Mouse (Mus musculus): Measurements from ENCODE around the gene Wdsub1. TPM values are rescaled to one million over a fixed set of nuclear protein-coding genes. Genes with fewer than 3 reads are reported as not detected.

Wdsub1 gene
- polyA plus RNA-seq, 1 experiment = 31.1 TPM

GRCm38 (mm10) chr2:59898105-59898504 is 15.7 kb upstream of the Wdsub1 start:
- Histone ChIP-seq H3ac (ENCODE audit: control insufficient read depth, insufficient read length) (no peak overlapping the region), H3K27me3 (ENCODE audit: control insufficient read depth, insufficient read depth, insufficient read length) (no peaks in the 10 kb centered on the region), H3K4me2 (ENCODE audit: low read depth) (no peak overlapping the region), H3K4me3 (no peak overlapping the region), H3K79me2 (ENCODE audit: control insufficient read depth, insufficient read depth) (no peaks in the 10 kb centered on the region), H3K36me3 (ENCODE audit: control insufficient read depth, insufficient read depth) (peaks cover 22% of the 10 kb centered on the region)
- no peak for TF ChIP-seq MAX (IDR thresholded peaks at IDR 0.05; ENCODE audit: low read depth)
- no peak for TF ChIP-seq POLR2AphosphoS2 (IDR thresholded peaks at IDR 0.05; ENCODE audit: insufficient read length, low read depth)
- TF ChIP-seq TCF3 (IDR thresholded peaks at IDR 0.05; ENCODE audit: insufficient read length, low read depth) = no peak
- no peak for TF ChIP-seq USF1 (IDR thresholded peaks at IDR 0.05; ENCODE audit: low read depth)

DNA sequence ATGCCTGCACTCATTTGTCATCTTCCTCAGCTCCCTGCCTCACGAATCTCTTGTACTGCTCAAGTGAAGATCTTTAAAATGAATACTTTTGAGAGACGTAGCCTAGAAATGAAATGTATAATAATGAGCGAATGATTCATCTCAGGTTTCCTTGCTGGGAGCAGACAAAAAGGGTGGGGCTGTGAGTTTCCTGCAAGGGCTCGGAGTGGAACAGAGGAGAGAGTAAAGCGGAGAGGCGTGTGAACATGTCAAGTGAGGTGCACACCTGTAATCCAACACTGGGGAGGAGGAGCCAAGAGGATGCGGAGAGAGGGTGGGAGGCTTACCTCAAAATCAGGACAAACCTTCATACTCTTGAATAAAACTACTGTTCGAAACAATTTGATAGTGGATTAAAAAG is 14.4 kb upstream of the Wdsub1 start:
- no peak overlapping the region for H3K4me3 ChIP-seq
- H3K4me2 ChIP-seq (ENCODE audit: low read depth) = no peak overlapping the region
- no peaks in the 10 kb centered on the region for H3K79me2 ChIP-seq (ENCODE audit: control insufficient read depth, insufficient read depth)
- H3ac ChIP-seq (ENCODE audit: control insufficient read depth, insufficient read length) = no peak overlapping the region
- H3K36me3 ChIP-seq (ENCODE audit: control insufficient read depth, insufficient read depth) = peaks cover 16% of the 10 kb centered on the region
- no peak for TF ChIP-seq SRF (IDR thresholded peaks at IDR 0.05; ENCODE audit: control insufficient read depth, insufficient read length, low read depth)
- no peak for TF ChIP-seq POLR2AphosphoS2 (IDR thresholded peaks at IDR 0.05; ENCODE audit: insufficient read length, low read depth)
- TF ChIP-seq USF1 (IDR thresholded peaks at IDR 0.05; ENCODE audit: low read depth) = no peak
- TF ChIP-seq TCF12 (IDR thresholded peaks at IDR 0.05; ENCODE audit: insufficient read depth, poor library complexity, severe bottlenecking) = no peak
- no peak for TF ChIP-seq CEBPB (IDR thresholded peaks at IDR 0.05; ENCODE audit: insufficient read depth, poor library complexity, severe bottlenecking)
- TF ChIP-seq REST (IDR thresholded peaks at IDR 0.05; ENCODE audit: insufficient read depth, insufficient read length) = no peak
- no peak for TF ChIP-seq MYOD1 (IDR thresholded peaks at IDR 0.05; ENCODE audit: control insufficient read depth in 1 of 3, insufficient read length in 2 of 3, low read depth in 2 of 3)
- TF ChIP-seq POLR2A (IDR thresholded peaks at IDR 0.05; ENCODE audit: insufficient read length, low read depth) = no peak
- TF ChIP-seq TCF3 (IDR thresholded peaks at IDR 0.05; ENCODE audit: insufficient read length, low read depth) = no peak
- no peak for TF ChIP-seq E2F4 (IDR thresholded peaks at IDR 0.05; ENCODE audit: insufficient read depth)
- H3K27me3 ChIP-seq (ENCODE audit: control insufficient read depth, insufficient read depth, insufficient read length) = no peaks in the 10 kb centered on the region

- Histone ChIP-seq H3ac (ENCODE audit: control insufficient read depth, insufficient read length) (no peak overlapping the region), H3K79me2 (ENCODE audit: control insufficient read depth, insufficient read depth) (no peaks in the 10 kb centered on the region), H3K4me2 (ENCODE audit: low read depth) (no peak overlapping the region), H3K4me3 (no peak overlapping the region), H3K36me3 (ENCODE audit: control insufficient read depth, insufficient read depth) (peaks cover 12% of the 10 kb centered on the region), H3K27me3 (ENCODE audit: control insufficient read depth, insufficient read depth, insufficient read length) (no peaks in the 10 kb centered on the region)
- TF ChIP-seq MAX (IDR thresholded peaks at IDR 0.05; ENCODE audit: low read depth) (no peak), E2F4 (IDR thresholded peaks at IDR 0.05; ENCODE audit: insufficient read depth) (no peak), MYOG (IDR thresholded peaks at IDR 0.05; ENCODE audit: control insufficient read depth in 1 of 3, insufficient read depth in 1 of 3, insufficient read length in 2 of 3, low read depth in 2 of 3) (no peak), POLR2A (IDR thresholded peaks at IDR 0.05; ENCODE audit: insufficient read length, low read depth) (no peak), USF1 (IDR thresholded peaks at IDR 0.05; ENCODE audit: low read depth) (no peak), MYOD1 (IDR thresholded peaks at IDR 0.05; ENCODE audit: control insufficient read depth in 1 of 3, insufficient read length in 2 of 3, low read depth in 2 of 3) (no peak)
Observed at GRCm38 (mm10) chr2:59896400-59896799, 14.0 kb upstream of the Wdsub1 start.

DNA sequence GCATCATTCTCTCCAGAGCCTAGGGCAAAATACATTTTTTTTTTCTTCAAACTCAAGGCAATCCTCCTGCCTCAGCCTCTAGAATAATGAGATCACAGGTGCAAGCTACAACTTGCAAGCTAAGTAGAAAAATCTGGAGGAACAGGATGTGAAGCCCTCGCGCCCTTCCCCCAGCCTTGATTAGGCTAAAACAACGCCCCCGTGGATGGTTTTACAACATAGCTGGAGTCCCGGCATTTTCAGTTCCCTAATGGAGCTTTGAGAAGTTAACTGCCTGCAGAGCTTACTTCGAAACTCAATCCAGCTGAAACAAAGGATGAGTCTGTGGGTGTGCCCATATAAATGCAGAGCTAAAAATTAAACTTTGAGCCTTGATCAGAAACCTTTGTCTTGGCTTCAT is 7.3 kb upstream of the Wdsub1 start:
- TF ChIP-seq E2F4 (IDR thresholded peaks at IDR 0.05; ENCODE audit: insufficient read depth) = no peak
- no peak for TF ChIP-seq MYOD1 (IDR thresholded peaks at IDR 0.05; ENCODE audit: control insufficient read depth in 1 of 3, insufficient read length in 2 of 3, low read depth in 2 of 3)
- no peak for TF ChIP-seq MYOG (IDR thresholded peaks at IDR 0.05; ENCODE audit: control insufficient read depth in 1 of 3, insufficient read depth in 1 of 3, insufficient read length in 2 of 3, low read depth in 2 of 3)
- no peak for TF ChIP-seq CEBPB (IDR thresholded peaks at IDR 0.05; ENCODE audit: insufficient read depth, poor library complexity, severe bottlenecking)
- no peak for TF ChIP-seq REST (IDR thresholded peaks at IDR 0.05; ENCODE audit: insufficient read depth, insufficient read length)
- no peak for TF ChIP-seq TCF12 (IDR thresholded peaks at IDR 0.05; ENCODE audit: insufficient read depth, poor library complexity, severe bottlenecking)
- TF ChIP-seq MAX (IDR thresholded peaks at IDR 0.05; ENCODE audit: low read depth) = no peak
- no peak for TF ChIP-seq TCF3 (IDR thresholded peaks at IDR 0.05; ENCODE audit: insufficient read length, low read depth)
- no peak for TF ChIP-seq USF1 (IDR thresholded peaks at IDR 0.05; ENCODE audit: low read depth)
- no peak for TF ChIP-seq POLR2A (IDR thresholded peaks at IDR 0.05; ENCODE audit: insufficient read length, low read depth)
- TF ChIP-seq POLR2AphosphoS2 (IDR thresholded peaks at IDR 0.05; ENCODE audit: insufficient read length, low read depth) = no peak
- no peak for TF ChIP-seq SRF (IDR thresholded peaks at IDR 0.05; ENCODE audit: control insufficient read depth, insufficient read length, low read depth)
- H3K4me2 ChIP-seq (ENCODE audit: low read depth) = no peak overlapping the region

DNA sequence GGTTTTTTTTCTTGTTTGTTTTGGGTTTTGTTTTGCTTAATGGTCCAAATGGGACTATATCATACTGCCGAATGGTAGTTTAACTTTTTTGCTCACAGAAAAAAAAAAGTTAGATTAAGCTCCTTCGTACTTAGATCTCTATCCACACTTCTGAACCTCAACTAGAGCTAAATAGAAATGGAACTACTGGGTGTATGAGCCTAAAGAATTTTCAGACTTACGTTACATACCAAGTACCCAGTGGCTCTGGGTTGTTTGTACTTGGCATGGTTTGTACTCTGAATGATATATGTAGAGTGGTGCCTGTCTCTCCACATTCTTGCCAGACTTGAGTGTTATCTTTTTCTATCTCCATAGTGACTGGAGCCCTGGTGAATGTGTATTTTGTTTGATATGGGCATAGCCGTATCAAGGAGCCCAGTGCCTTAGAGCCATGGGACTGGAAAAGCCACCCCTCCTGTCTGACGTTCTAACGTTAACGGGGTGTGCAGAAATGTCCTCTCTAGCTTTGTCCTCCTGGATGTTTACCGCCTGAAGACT is 421 bp upstream of the Wdsub1 start:
- TF ChIP-seq MYOD1 (IDR thresholded peaks at IDR 0.05; ENCODE audit: control insufficient read depth in 1 of 3, insufficient read length in 2 of 3, low read depth in 2 of 3) = no peak
- TF ChIP-seq MAX (IDR thresholded peaks at IDR 0.05; ENCODE audit: low read depth) = no peak
- no peak for TF ChIP-seq USF1 (IDR thresholded peaks at IDR 0.05; ENCODE audit: low read depth)
- no peak for TF ChIP-seq TCF3 (IDR thresholded peaks at IDR 0.05; ENCODE audit: insufficient read length, low read depth)
- no peak for TF ChIP-seq POLR2AphosphoS2 (IDR thresholded peaks at IDR 0.05; ENCODE audit: insufficient read length, low read depth)
- Histone ChIP-seq H3K79me2 (ENCODE audit: control insufficient read depth, insufficient read depth) (no peaks in the 10 kb centered on the region), H3K4me3 (peak overlapping the region; percentile 40), H3ac (ENCODE audit: control insufficient read depth, insufficient read length) (peak overlapping the region; percentile 41), H3K27me3 (ENCODE audit: control insufficient read depth, insufficient read depth, insufficient read length) (no peaks in the 10 kb centered on the region), H3K4me2 (ENCODE audit: low read depth) (peak overlapping the region; percentile 71), H3K36me3 (ENCODE audit: control insufficient read depth, insufficient read depth) (no peaks in the 10 kb centered on the region)

More for the DNA sequence above, 7.3 kb upstream of the Wdsub1 start:
- H3K27me3 ChIP-seq (ENCODE audit: control insufficient read depth, insufficient read depth, insufficient read length) = no peaks in the 10 kb centered on the region
- H3K79me2 ChIP-seq (ENCODE audit: control insufficient read depth, insufficient read depth) = no peaks in the 10 kb centered on the region
- H3K36me3 ChIP-seq (ENCODE audit: control insufficient read depth, insufficient read depth) = no peaks in the 10 kb centered on the region
- H3ac ChIP-seq (ENCODE audit: control insufficient read depth, insufficient read length) = no peak overlapping the region
- no peak overlapping the region for H3K4me3 ChIP-seq

All from myocyte (in vitro differentiated cells).